In the genomic region with DNA sequence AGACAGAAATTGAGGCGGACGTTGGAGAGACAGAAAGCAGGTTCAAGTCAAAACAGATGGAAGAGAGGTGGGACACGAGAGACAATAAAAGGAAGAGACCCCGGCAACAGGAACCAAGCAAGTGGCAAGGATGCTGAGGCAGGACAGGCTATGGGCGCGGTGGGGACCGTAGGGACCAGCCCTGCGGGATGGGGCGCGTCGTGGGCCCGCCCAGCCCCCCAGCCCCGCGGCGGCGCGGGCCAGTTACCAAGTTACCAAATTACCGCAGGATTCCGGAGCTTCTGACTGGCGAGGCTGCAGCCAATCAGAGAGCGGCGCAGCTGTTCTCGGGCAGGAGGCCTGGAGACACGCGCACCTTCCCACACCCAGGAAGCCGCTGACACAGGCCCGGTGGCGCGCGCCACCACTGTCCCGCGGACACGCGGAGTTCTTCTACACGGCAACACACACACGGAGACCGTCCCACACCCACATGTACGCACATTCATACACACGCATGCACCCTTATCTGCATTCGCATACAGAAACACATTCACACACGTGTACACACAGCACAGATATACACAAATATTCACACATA, we compare ENCODE assay signal across 1 mouse cellular context.
TF ChIP-seq lines count a peak whose summit lies in the region.

No protein-coding gene starts in this region.

TF ChIP-seq in C2C12, 6 proteins besides CTCF, POLR2A, EP300 and RAD21:
- no peak for TF ChIP-seq MYOG (IDR thresholded peaks at IDR 0.05; ENCODE audit: control insufficient read depth, extremely low read depth, insufficient read length)
- TF ChIP-seq USF1 (IDR thresholded peaks at IDR 0.05; ENCODE audit: low read depth), result no peak
- TF ChIP-seq CEBPB (IDR thresholded peaks at IDR 0.05; ENCODE audit: low read depth), result no peak
- no peak for TF ChIP-seq FOSL1 (IDR thresholded peaks at IDR 0.05; ENCODE audit: insufficient read depth, low read length, poor library complexity, severe bottlenecking)
- no peak for TF ChIP-seq MYOD1 (IDR thresholded peaks at IDR 0.05; ENCODE audit: control insufficient read depth, insufficient read length, low read depth)
- no peak for TF ChIP-seq MAX (IDR thresholded peaks at IDR 0.05)
